Mouse (Mus musculus) adrenal gland, adult 18-20 months (tissue): ENCODE results near the gene Plppr3. TPM values are rescaled to one million over a fixed set of nuclear protein-coding genes. Genes with fewer than 3 reads are reported as not detected.

ENCODE experiments used
- DNase-seq, 2 experiments: peaks; one replicate each; pipeline ENCODE4 v3.0.0; 2021 to 2022; ENCODE audit warnings: low spot score in 2 of 2
- total RNA-seq, 2 experiments: library from RNA; stranded (reverse); gene quantifications; 1 replicate in 1 of 2; 2 replicates in 1 of 2; pipeline ENCODE4 v1.2.3; 2021

Plppr3 gene
- total RNA-seq, 2 experiments from 2014 or later, result 1.4 to 2.8 TPM

- no peak for DNase-seq
These were observed 2.6 kb downstream of the Plppr3 start for GRCm38 (mm10) chr10:79871845-79872244.

GRCm38 (mm10) chr10:79866601-79867000 is 7.8 kb downstream of the Plppr3 start:
- no peak for DNase-seq

GRCm38 (mm10) chr10:79865801-79866295 is 8.6 kb downstream of the Plppr3 start:
- peak in 1 of 2 experiments; percentile 35 for DNase-seq

- peak in 1 of 2 experiments; percentile 32 for DNase-seq
These were observed 9.2 kb downstream of the Plppr3 start for GRCm38 (mm10) chr10:79865189-79865601.

- DNase-seq, result peak in 1 of 2 experiments; percentile 26
These were observed 9.9 kb downstream of the Plppr3 start for GRCm38 (mm10) chr10:79864351-79865188.

GRCm38 (mm10) chr10:79862925-79863324 is 11.5 kb downstream of the Plppr3 start:
- no peak for DNase-seq

GRCm38 (mm10) chr10:79862049-79862788 is 12.2 kb downstream of the Plppr3 start:
- no peak for DNase-seq

GRCm38 (mm10) chr10:79861230-79862048 is 13.0 kb downstream of the Plppr3 start:
- no peak for DNase-seq

- DNase-seq, result no peak
These were observed 14.1 kb downstream of the Plppr3 start for GRCm38 (mm10) chr10:79860079-79860911.

- no peak for DNase-seq
These were observed 15.3 kb downstream of the Plppr3 start for GRCm38 (mm10) chr10:79859116-79859515.

GRCm38 (mm10) chr10:79858416-79859074 is 15.9 kb downstream of the Plppr3 start:
- DNase-seq, result peak in 1 of 2 experiments; percentile 53

- DNase-seq, result no peak
These were observed 16.5 kb downstream of the Plppr3 start for GRCm38 (mm10) chr10:79857894-79858293.

- peak in 1 of 2 experiments; percentile 69 for DNase-seq
These were observed 17.0 kb downstream of the Plppr3 start for GRCm38 (mm10) chr10:79857452-79857811.

GRCm38 (mm10) chr10:79856704-79857451 is 17.6 kb downstream of the Plppr3 start:
- no peak for DNase-seq

GRCm38 (mm10) chr10:79856280-79856679 is 18.2 kb downstream of the Plppr3 start:
- DNase-seq, result no peak

GRCm38 (mm10) chr10:79855558-79856184 is 18.8 kb downstream of the Plppr3 start:
- peak in 1 of 2 experiments; percentile 37 for DNase-seq

- DNase-seq, result peak; percentile 65 to 70
These were observed 19.5 kb downstream of the Plppr3 start for GRCm38 (mm10) chr10:79854801-79855541.
